Comparison of ENCODE assay signal across 8 mouse cellular contexts in genomic region chr14:18238131-18238749, GRCm38 (mm10). TPM values are rescaled to one million over a fixed set of nuclear protein-coding genes. Genes with fewer than 3 reads are reported as not detected.
A peak's percentile ranks its signal among the peaks of the same experiment; 100 is the strongest.
DNase-seq lines count a peak whose midpoint lies in the region; ATAC-seq lines count a peak whose summit lies in the region.

No protein-coding gene starts in this region.

- H3K4me3 ChIP-seq in heart, embryonic 14.5 days (ENCODE audit: control insufficient read depth in 1 of 2, insufficient read depth in 1 of 2, low read depth in 1 of 2, low read length in 2 of 2) = peak overlapping the region; percentile 83 to 86
- H3K4me3 ChIP-seq in liver, embryonic 13.5 days (replicated peaks) = peak overlapping the region; percentile 72
- H3K4me3 ChIP-seq in stomach, embryonic 16.5 days (replicated peaks; ENCODE audit: low read length) = peak overlapping the region; percentile 77

- WGBS in heart, embryonic 14.5 days = under 1% methylated on average over 61 of the region's 71 CpGs
- WGBS in liver, embryonic 13.5 days (ENCODE audit: insufficient replicate concordance) = 0% methylated on average over 68 of the region's 71 CpGs
- WGBS in stomach, embryonic 16.5 days = under 1% methylated on average over 66 of the region's 71 CpGs

- peak overlapping the region; percentile 96 for H3K27ac ChIP-seq in heart, embryonic 14.5 days (replicated peaks in 1 of 2; ENCODE audit: control insufficient read depth in 1 of 2, insufficient read depth in 1 of 2, low read depth in 2 of 2, low read length in 2 of 2)
- peak overlapping the region; percentile 59 for H3K27ac ChIP-seq in liver, embryonic 13.5 days
- peak overlapping the region; percentile 85 for H3K27ac ChIP-seq in stomach, embryonic 16.5 days (ENCODE audit: low read length)

- no peaks in the 10 kb centered on the region for H3K27me3 ChIP-seq in heart, embryonic 14.5 days (ENCODE audit: control insufficient read depth, insufficient read depth, low read length)
- no peaks in the 10 kb centered on the region for H3K27me3 ChIP-seq in liver, embryonic 13.5 days
- no peaks in the 10 kb centered on the region for H3K27me3 ChIP-seq in stomach, embryonic 16.5 days (ENCODE audit: control insufficient read depth, insufficient read depth, low read length)

- H3K4me2 ChIP-seq in heart, embryonic 14.5 days (ENCODE audit: low read length) = peak overlapping the region; percentile 76
- peak overlapping the region; percentile 98 for H3K4me2 ChIP-seq in liver, embryonic 13.5 days
- H3K4me2 ChIP-seq in stomach, embryonic 16.5 days (ENCODE audit: low read depth, low read length) = peak overlapping the region; percentile 69

- H3K4me1 ChIP-seq in heart, embryonic 14.5 days (ENCODE audit: control insufficient read depth in 2 of 2, insufficient read depth in 2 of 2, low read length in 2 of 2) = peaks cover 0 to 19% of the 10 kb centered on the region in 2 experiments; a peak in 3 of 4 replicates
- peaks cover 32% of the 10 kb centered on the region for H3K4me1 ChIP-seq in liver, embryonic 13.5 days (replicated peaks)
- H3K4me1 ChIP-seq in stomach, embryonic 16.5 days (ENCODE audit: control insufficient read depth, insufficient read depth, low read length) = peaks cover 6% of the 10 kb centered on the region; the same call in 1 of the 2 replicates

- peak overlapping the region; percentile 83 for H3K9ac ChIP-seq in heart, embryonic 14.5 days (ENCODE audit: low read length)
- peak overlapping the region; percentile 73 for H3K9ac ChIP-seq in liver, embryonic 13.5 days
- H3K9ac ChIP-seq in stomach, embryonic 16.5 days (ENCODE audit: low read length) = peak overlapping the region; percentile 83

- peak; percentile 98 for DNase-seq in CD4-positive helper T cell, adult 2 months (ENCODE audit: low read depth, low spot score)
- peak; percentile 87 for DNase-seq in brain, embryonic 18.5 days (ENCODE audit: low read depth, low spot score)
- peak; percentile 99 for DNase-seq in kidney, postnatal 14 days
- peak; percentile 92 for DNase-seq in liver, embryonic 13.5 days
- DNase-seq in neural tube, embryonic 10.5 days (ENCODE audit: extremely low spot score, low spot score) = peak; percentile 95

- no peaks in the 10 kb centered on the region for H3K9me3 ChIP-seq in heart, embryonic 14.5 days (ENCODE audit: control insufficient read depth, low read length)
- no peaks in the 10 kb centered on the region for H3K9me3 ChIP-seq in liver, embryonic 13.5 days (replicated peaks)
- no peaks in the 10 kb centered on the region for H3K9me3 ChIP-seq in stomach, embryonic 16.5 days (replicated peaks; ENCODE audit: control insufficient read depth, low read length)

- peak; percentile 88 for ATAC-seq in erythroid progenitor cell, adult 5-6 weeks (replicated peaks; ENCODE audit: low FRiP score, poor library complexity, severe bottlenecking)
- ATAC-seq in heart, embryonic 14.5 days (ENCODE audit: insufficient number of reproducible peaks, insufficient read depth, low FRiP score, low read depth) = peak; percentile 87
- ATAC-seq in liver, embryonic 13.5 days (ENCODE audit: low read depth) = peak; percentile 84
- ATAC-seq in stomach, embryonic 16.5 days (ENCODE audit: insufficient read depth, low FRiP score) = peak; percentile 90

- H3K36me3 ChIP-seq in heart, embryonic 14.5 days (ENCODE audit: control insufficient read depth, insufficient read depth, low read length) = no peaks in the 10 kb centered on the region
- no peaks in the 10 kb centered on the region for H3K36me3 ChIP-seq in liver, embryonic 13.5 days
- no peaks in the 10 kb centered on the region for H3K36me3 ChIP-seq in stomach, embryonic 16.5 days (ENCODE audit: control insufficient read depth, insufficient read depth, low read length)

RNA-seq across cellular contexts. Expression of gene Nr1d2, which starts 0.7 kb away (rescaled TPM):
- total RNA-seq in erythroid progenitor cell, adult 5-6 weeks (2015; ENCODE audit: low replicate concordance) = 4.6 TPM in 1 of 2 replicates, not detected in the other
- 2.2 and 7.3 TPM in 2 replicates for total RNA-seq in erythroid progenitor cell, adult 5-6 weeks (2017; ENCODE audit: low replicate concordance)
- polyA plus RNA-seq in heart, embryonic 14.5 days (2014; fragmentation: Nextera tagmentation; extraction: Ambion mirVana) = 17.1 and 17.6 TPM in 2 replicates
- polyA plus RNA-seq in liver, embryonic 13.5 days (2015; fragmentation: Nextera tagmentation; extraction: Ambion mirVana) = 1.4 and 1.6 TPM in 2 replicates
- polyA plus RNA-seq in stomach, embryonic 16.5 days (2015; fragmentation: Nextera tagmentation; extraction: Ambion mirVana) = 7.3 and 7.5 TPM in 2 replicates

RNA-seq across cellular contexts. Expression of gene Nkiras1, which starts 32.7 kb away (rescaled TPM):
- 0.36 and 3.8 TPM in 2 replicates for total RNA-seq in erythroid progenitor cell, adult 5-6 weeks (2015; ENCODE audit: low replicate concordance)
- 0.30 and 2.6 TPM in 2 replicates for total RNA-seq in erythroid progenitor cell, adult 5-6 weeks (2017; ENCODE audit: low replicate concordance)
- 18.4 and 21.1 TPM in 2 replicates for polyA plus RNA-seq in heart, embryonic 14.5 days (2014; fragmentation: Nextera tagmentation; extraction: Ambion mirVana)
- polyA plus RNA-seq in liver, embryonic 13.5 days (2015; fragmentation: Nextera tagmentation; extraction: Ambion mirVana) = 10.0 and 10.9 TPM in 2 replicates
- polyA plus RNA-seq in stomach, embryonic 16.5 days (2015; fragmentation: Nextera tagmentation; extraction: Ambion mirVana) = 16.7 and 19.5 TPM in 2 replicates

RNA-seq across cellular contexts. Expression of gene Rpl15, which starts 33.0 kb away (rescaled TPM):
- total RNA-seq in erythroid progenitor cell, adult 5-6 weeks (2015; ENCODE audit: low replicate concordance) = 659 and 700 TPM in 2 replicates
- total RNA-seq in erythroid progenitor cell, adult 5-6 weeks (2017; ENCODE audit: low replicate concordance) = 382 and 679 TPM in 2 replicates
- polyA plus RNA-seq in heart, embryonic 14.5 days (2014; fragmentation: Nextera tagmentation; extraction: Ambion mirVana) = 311 and 327 TPM in 2 replicates
- 362 and 376 TPM in 2 replicates for polyA plus RNA-seq in liver, embryonic 13.5 days (2015; fragmentation: Nextera tagmentation; extraction: Ambion mirVana)
- polyA plus RNA-seq in stomach, embryonic 16.5 days (2015; fragmentation: Nextera tagmentation; extraction: Ambion mirVana) = 302 and 417 TPM in 2 replicates

Comparison
In these comparisons a context has a peak if more than half of its experiments do, and no peak if none do; other contexts are left out.
1. Peak in every context shown above with its lines: DNase-seq, ATAC-seq, H3K4me3 ChIP-seq and H3K27ac ChIP-seq.